Mouse (Mus musculus): ENCODE results near the gene Gnmt. TPM values are rescaled to one million over a fixed set of nuclear protein-coding genes. Genes with fewer than 3 reads are reported as not detected.

The Gnmt gene
- 0.94 TPM for total RNA-seq (2023)

GRCm38 (mm10) chr17:46728904-46729318 is at the start of gene Gnmt:
TSS of gene Gnmt (minus strand) at chr17:46729168.

GRCm38 (mm10) chr17:46772404-46773277 is 43.7 kb upstream of the Gnmt start, which contains the start of gene 2310039H08Rik:
TSS of gene 2310039H08Rik (plus strand) at chr17:46772635.

GRCm38 (mm10) chr17:46763544-46763943 is 34.6 kb upstream of the Gnmt start, which contains the start of gene Ptcra:
TSS of gene Ptcra (minus strand) at chr17:46763712.

GRCm38 (mm10) chr17:46751794-46752556 is 23.0 kb upstream of the Gnmt start, which contains the start of gene Cnpy3:
TSS of gene Cnpy3 (minus strand) at chr17:46752214.

GRCm38 (mm10) chr17:46710959-46711597 is 17.9 kb downstream of the Gnmt start, which contains the start of gene Pex6:
TSS of gene Pex6 (plus strand) at chr17:46711463.

GRCm38 (mm10) chr17:46704887-46705835 is 23.8 kb downstream of the Gnmt start, which contains the start of gene Ppp2r5d:
TSS of gene Ppp2r5d (minus strand) at chr17:46705111.

GRCm38 (mm10) chr17:46680760-46681373 is 48.1 kb downstream of the Gnmt start, which contains the start of gene Klhdc3:
TSS of gene Klhdc3 (minus strand) at chr17:46680914.

GRCm38 (mm10) chr17:46678416-46678815 is 50.6 kb downstream of the Gnmt start, which contains the start of gene Mea1:
TSS of gene Mea1 (plus strand) at chr17:46678793.

Other genes starting within 250 kb of the Gnmt start
- 0.56 TPM for gene Ttbk1, start 241.5 kb downstream of the Gnmt start, total RNA-seq (2023)
- not detected for gene Dnph1, start 232.5 kb downstream of the Gnmt start, total RNA-seq (2023)
- 13.4 TPM for gene Cul9, start 182.8 kb downstream of the Gnmt start, total RNA-seq (2023)
- 62.6 TPM for gene Srf, start 173.0 kb downstream of the Gnmt start, total RNA-seq (2023)
- not detected for gene Ptk7, start 99.7 kb downstream of the Gnmt start, total RNA-seq (2023)
- 16.8 TPM for gene Klc4, start 83.1 kb downstream of the Gnmt start, total RNA-seq (2023)
- 29.7 TPM for gene Mrpl2, start 82.9 kb downstream of the Gnmt start, total RNA-seq (2023)
- 5.2 TPM for gene Cul7, start 78.8 kb downstream of the Gnmt start, total RNA-seq (2023)
- 28.7 TPM for gene Rrp36, start 54.8 kb downstream of the Gnmt start, total RNA-seq (2023)
- 45.7 TPM for gene Mea1, start 50.4 kb downstream of the Gnmt start, total RNA-seq (2023)
- 40.5 TPM for gene Klhdc3, start 48.3 kb downstream of the Gnmt start, total RNA-seq (2023)
- 39.6 TPM for gene Ppp2r5d, start 24.1 kb downstream of the Gnmt start, total RNA-seq (2023)
- 29.7 TPM for gene Pex6, start 17.7 kb downstream of the Gnmt start, total RNA-seq (2023)
- 57.5 TPM for gene Cnpy3, start 23.0 kb upstream of the Gnmt start, total RNA-seq (2023)
- not detected for gene Ptcra, start 34.5 kb upstream of the Gnmt start, total RNA-seq (2023)
- gene 2310039H08Rik, start 43.5 kb upstream of the Gnmt start, total RNA-seq (2023), result 18.1 TPM
- gene Rpl7l1, start 53.5 kb upstream of the Gnmt start, total RNA-seq (2023), result 60.5 TPM
- 55.5 TPM for gene Bicral, start 129.3 kb upstream of the Gnmt start, total RNA-seq (2023)
- 12.5 TPM for gene Tbcc, start 161.5 kb upstream of the Gnmt start, total RNA-seq (2023)
- not detected for gene Prph2, start 181.3 kb upstream of the Gnmt start, total RNA-seq (2023)

All from CD4-positive naive resting alpha-beta T cell, adult 76 days (primary cell).